In the genomic region with DNA sequence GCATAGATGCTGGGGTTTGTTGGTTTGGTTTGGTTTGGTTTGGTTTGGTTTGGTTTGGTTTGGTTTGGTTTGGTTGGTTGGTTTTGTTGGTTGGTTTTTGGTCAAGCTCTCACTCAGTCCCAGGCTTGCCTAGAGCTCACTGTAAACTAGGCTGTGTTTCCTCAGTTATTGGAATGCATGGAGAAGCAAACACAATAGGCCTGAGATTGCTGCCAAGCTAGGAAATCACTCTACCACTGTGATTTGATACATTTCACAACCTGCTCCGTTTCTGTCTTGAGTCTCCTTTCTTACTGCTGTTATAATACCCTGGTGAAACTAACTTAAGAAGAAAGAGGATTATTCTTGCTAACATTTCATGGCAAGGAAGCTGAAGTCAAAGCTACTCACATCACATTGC, we compare ENCODE assay signal across 13 mouse cellular contexts.
"Had no signal": no experiment of that assay in that cellular context is flagged by ENCODE, and none has a peak within 500 bp of the region (broad histone marks: within the 10 kb centered on the region; RNA-seq: fewer than 3 reads in every experiment).

No protein-coding gene starts in this region.

- H3K4me2 ChIP-seq: limb, embryonic 12.5 days; liver, embryonic 15.5 days; lung, embryonic 14.5 days; neural tube, embryonic 12.5 days had no signal

- H3K4me1 ChIP-seq: neural tube, embryonic 12.5 days had no signal

- DNase-seq: kidney, adult 8-10 months; kidney, postnatal 25 days; layer of hippocampus, adult 9-11 months; liver; lung, embryonic 14.5 days; lung, postnatal 14 days; right cerebral cortex, postnatal 14 days; thymus, postnatal 14 days had no signal

- H3K27ac ChIP-seq: limb, embryonic 12.5 days; liver, embryonic 15.5 days; neural tube, embryonic 12.5 days; stomach, postnatal 0 days had no signal

- H3K27me3 ChIP-seq: limb, embryonic 12.5 days; liver, embryonic 15.5 days; neural tube, embryonic 12.5 days had no signal

- H3K9ac ChIP-seq: limb, embryonic 12.5 days; liver, embryonic 15.5 days; lung, embryonic 14.5 days; neural tube, embryonic 12.5 days had no signal

- H3K4me3 ChIP-seq: limb, embryonic 12.5 days; liver, embryonic 15.5 days; neural tube, embryonic 12.5 days had no signal

- ATAC-seq: intestine, postnatal 0 days had no signal

- H3K9me3 ChIP-seq: limb, embryonic 12.5 days; liver, embryonic 15.5 days; neural tube, embryonic 12.5 days had no signal
